Mouse (Mus musculus) lung, postnatal 10 days (tissue): ENCODE results near the gene Hpca.

ENCODE experiments used
- DNase-seq: peaks from one replicate; pipeline ENCODE4 v3.0.0; 2021

Hpca gene

DNA sequence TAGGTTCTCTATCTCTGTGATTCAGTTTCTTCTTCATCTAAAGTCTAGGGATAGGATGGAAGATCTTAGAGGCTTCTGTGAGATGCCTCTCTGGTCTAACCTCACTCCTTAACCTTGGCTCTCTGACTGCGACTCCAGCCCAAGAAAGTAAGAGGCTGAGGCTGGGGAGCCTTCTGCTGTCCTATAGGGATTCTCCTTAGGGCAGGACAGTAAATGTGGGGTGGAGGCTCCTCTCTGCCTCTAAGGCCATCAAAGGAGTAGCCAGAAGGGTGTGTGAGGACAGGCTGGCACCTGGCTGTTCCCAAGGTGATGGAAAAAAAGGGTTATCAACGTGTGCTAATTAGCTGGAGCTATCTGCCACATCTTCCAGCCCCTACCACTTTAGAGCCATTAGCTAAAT is 13.8 kb upstream of the Hpca start:
- DNase-seq: no peak

GRCm38 (mm10) chr4:129134799-129135585 is 13.2 kb upstream of the Hpca start:
- DNase-seq: peak; percentile 84

GRCm38 (mm10) chr4:129130755-129131303 is 9.0 kb upstream of the Hpca start:
- peak; percentile 49 for DNase-seq

DNA sequence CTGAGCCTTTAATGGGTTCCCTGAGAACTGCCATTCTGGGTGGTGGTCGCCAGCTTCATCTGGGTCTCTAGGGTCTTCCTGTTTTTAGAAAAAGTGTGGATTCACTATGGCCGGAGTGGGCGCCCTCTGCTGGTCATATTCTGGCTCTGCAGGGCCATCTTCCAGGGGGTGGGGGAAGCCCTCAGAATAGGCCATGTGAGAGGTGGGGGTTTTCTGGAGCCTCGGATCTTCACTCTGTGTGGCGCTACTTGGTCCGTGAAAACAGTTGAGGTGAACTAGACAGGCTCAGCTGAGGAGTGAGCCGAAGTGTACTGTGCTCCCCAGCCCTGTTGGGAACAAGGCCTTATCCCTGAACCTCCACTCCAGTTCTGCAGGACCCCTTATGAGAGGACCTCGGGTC is 8.3 kb upstream of the Hpca start:
- peak; percentile 48 for DNase-seq

GRCm38 (mm10) chr4:129129387-129129786 is 7.6 kb upstream of the Hpca start:
- no peak for DNase-seq

DNA sequence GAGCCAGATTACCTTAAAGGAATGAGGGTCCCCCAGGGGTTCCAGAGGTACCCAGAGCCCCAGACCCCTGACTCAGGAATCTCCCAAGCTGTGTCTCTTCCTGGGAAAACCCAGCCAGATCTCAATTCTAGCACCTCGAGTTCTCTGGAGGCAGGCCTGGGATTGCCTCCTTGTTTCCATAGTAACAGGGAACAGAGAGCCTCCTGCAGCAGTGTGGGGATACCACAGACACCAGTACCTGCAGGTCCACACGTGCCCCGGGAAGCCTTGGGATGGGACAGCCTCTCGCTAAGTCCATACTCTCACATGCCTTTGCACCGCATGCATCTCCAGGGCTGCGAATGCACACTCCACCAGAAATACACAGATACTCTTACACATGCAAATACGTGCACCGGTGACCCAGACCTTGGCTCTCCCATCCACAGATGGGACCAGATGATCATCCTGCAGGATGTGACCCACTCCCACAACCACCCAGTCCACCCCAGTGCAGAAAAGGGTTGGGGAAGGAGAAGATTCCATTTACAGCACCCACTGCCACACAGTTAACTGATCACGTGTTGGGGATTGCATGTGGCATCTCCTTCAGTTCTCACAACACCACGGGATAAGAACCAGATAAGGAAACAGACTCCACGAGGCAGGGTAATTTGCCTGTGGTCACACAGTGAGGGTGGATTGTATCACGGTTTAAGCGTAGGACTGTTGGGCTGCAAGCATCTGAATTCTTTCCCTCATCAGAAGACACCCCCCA is 6.9 kb upstream of the Hpca start:
- no peak for DNase-seq

DNA sequence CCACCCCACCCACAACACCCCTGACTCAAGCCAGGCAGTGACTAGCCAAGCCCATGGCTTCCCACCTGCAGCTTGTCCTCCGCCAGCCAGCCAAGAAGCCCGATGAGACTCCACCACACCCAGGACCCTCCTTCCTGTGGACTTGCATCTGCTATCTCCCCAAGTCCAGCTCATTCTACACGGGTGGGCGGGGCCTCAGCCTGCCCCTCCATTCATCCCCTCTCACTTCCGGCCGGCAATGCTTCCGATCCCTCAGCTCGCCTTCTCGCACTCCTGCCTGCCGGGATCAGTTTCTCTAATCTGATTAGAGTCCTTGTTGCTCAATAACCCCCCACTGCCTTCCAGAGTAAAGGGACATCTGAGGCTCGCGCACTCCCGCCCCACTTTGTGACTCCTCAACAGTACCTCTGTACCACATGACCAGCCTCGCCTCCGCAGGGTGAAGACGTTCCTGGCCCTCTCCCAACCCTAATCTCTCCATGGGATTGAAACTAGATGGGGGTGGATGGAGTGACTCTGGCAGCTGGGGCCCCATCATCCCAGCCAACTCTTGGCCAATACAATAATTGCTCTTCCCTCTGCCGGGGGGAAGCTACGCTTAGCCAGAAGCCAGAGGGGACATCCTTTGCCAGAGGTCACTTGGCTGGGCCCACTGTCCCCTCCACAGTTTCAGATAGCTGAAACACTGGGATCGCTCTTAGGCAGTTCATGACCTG is 4.1 kb upstream of the Hpca start:
- DNase-seq: peak; percentile 65

DNA sequence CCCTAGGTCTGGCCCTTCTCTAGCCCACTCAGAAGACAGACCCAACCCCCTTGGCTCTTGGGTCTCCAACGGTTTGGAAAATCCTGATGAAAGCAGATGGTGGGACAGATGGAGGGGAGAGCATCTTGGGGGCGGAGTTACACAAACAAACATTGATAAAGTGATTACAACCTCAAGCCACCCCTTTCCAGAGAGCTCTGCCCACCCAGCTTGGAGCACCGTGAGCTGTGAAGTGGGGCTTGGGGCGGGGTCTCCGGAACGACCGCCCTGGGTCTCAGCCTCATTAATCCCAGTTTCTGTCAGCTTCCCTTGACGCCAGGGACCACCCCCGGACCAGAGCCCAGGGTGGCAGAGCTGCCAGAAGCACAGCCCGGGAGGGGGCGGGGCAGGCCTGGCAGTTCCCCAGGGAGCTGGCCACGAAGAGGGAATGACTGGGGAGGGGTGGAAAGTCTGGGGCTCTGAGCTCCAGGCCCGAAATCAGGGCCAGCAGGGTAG is 2.9 kb upstream of the Hpca start:
- DNase-seq: peak; percentile 37

DNA sequence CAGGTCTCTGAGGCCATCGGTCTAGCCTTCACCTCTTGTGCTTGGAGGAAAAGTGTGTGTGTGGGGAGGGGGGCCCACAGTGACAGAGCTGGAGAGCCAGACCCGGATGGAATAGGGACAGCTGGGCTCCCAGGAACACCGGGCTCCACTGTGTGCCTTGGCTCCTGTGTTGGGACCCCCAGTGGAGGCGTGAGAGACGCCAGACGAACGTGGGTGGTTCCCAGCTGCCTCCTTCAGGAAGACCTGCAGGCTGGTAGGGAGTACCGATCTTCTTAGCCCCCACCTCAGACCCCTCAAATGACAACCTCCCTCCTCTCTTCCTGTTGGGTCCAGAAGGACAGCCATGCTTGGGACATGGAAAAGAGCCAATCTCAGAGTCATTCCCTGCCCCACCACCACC is 883 bp upstream of the Hpca start:
- DNase-seq: no peak

GRCm38 (mm10) chr4:129122107-129122506 is 271 bp upstream of the Hpca start:
- no peak for DNase-seq

GRCm38 (mm10) chr4:129120520-129121445 is 1.1 kb downstream of the Hpca start:
- peak; percentile 82 for DNase-seq

- no peak for DNase-seq
Observed at GRCm38 (mm10) chr4:129119708-129120107, 2.1 kb downstream of the Hpca start.

- no peak for DNase-seq
Observed at GRCm38 (mm10) chr4:129117720-129118510, 3.9 kb downstream of the Hpca start.

DNA sequence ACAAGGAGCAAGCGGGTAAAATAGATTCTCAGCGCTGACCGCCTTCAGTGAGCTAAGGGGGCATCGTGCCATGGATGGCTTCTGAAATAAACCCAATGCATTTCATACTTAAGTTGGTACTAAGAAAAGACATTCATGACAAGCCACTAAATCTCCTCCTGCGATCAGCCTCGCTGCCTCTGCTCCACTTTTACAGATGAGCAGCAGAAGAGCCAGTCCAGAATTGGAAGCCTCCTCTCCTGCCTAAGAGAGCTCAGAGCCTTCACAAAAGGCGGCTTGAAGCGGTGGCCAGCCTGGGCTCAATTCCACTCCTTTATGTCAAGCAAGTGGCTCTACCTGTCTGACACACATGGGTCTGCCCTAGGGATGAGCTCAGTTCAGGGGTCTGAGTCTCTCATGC is 5.1 kb downstream of the Hpca start:
- DNase-seq: no peak

GRCm38 (mm10) chr4:129113083-129113988 is 8.5 kb downstream of the Hpca start:
- peak; percentile 75 for DNase-seq

DNA sequence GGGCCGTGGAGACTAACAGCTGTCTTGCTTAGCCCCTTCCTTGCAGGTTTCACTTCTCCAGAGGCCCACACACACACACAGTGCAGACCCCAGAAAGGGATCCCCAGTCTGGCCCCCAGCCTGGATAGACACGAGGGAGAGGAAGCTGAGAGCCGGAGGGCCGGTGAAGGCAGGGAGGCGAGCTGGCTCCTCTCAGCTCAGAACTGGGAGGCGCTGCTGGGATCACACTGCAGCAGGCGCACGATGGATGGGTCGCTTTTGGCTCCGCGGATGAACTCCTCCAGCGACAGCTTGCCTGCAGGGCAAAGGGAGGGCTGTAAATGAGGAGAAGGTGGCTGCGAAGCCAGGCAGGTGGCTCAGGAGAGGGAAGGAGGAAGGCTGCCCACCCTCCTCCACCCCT is 9.6 kb downstream of the Hpca start:
- DNase-seq: no peak

DNA sequence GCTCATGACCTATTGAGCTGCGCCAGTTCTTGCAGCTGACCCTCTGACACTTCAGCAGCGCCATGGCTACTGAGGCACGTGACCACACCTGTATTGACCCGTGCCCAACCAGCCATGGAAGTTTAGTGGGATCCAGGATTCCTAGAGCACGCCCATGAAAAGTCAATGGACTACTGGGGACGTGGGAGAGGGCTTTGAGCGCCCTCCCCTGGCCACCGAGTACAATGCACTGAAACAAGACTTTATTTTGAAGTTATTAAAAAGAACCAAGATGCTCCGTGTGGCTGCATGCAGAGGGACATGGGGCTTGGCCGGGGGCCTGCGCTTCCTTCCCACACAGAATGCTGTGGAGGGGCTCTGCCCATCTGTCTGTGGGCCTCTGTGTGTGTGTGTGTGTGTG is 10.5 kb downstream of the Hpca start:
- DNase-seq: no peak

DNA sequence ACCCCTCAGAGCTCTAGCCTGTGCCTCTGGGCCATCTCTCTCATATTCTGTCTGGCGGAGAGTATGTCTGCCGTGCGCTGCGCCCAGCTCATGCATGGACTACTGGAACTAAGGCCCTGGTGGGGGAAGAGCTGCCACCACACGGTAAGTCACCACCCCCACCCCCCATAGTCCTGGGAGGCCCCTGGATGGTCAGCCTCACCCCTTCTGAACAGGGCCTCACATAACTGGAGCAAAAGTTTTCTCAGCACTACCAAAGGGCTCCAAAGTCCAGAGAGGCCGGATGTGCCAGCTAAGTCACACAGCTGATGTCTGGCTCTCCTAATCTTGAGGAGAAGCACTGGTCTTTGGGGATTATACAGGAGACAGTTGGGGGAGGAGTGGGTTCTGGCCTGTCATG is 11.0 kb downstream of the Hpca start:
- DNase-seq: no peak

GRCm38 (mm10) chr4:129108624-129109023 is 13.2 kb downstream of the Hpca start:
- DNase-seq: no peak

GRCm38 (mm10) chr4:129107348-129107899 is 14.4 kb downstream of the Hpca start:
- DNase-seq: no peak
